Mouse (Mus musculus) cortical plate, adult 2 months (tissue): ENCODE results near the gene Tmem176b.

Source experiments
- CTCF ChIP-seq: fragments of 200-500 bp; IDR thresholded peaks from 2 replicates; pipeline ENCODE4 v1.5.1; 2011; ENCODE audit warnings: mild to moderate bottlenecking, control low read depth, low read length; ENCODE audit not compliant: insufficient read depth; ENCODE audit errors: extremely low read depth
- POLR2A ChIP-seq: fragments of 200-500 bp; IDR thresholded peaks from 2 replicates; pipeline ENCODE4 v1.6.1; 2011; ENCODE audit warnings: mild to moderate bottlenecking, low read length, control low read depth; ENCODE audit not compliant: insufficient read depth; ENCODE audit errors: extremely low read depth

DNA sequence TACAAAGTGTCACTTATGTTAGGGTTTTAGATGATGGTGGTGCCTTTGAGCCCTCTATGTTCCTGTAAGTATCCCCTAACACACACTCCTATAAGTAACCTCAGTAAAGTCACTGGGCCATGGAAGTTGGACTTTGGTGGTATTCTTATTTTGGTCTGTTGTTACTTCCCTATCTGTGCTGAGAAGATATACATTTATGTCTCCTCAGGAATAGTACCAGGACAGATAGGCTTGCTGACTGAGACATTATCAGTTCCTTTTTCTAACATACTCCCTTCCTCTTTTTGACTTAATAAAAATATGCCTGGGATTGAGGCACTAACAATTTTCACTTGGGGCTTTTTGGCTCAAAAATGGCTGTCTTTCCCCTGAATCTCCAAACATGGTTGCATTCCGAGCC lies 8.9 kb downstream of the Tmem176b start:
- TF ChIP-seq POLR2A (no peak), CTCF (no peak)
